Comparison of ENCODE assay signal across 8 mouse cellular contexts in the genomic region with DNA sequence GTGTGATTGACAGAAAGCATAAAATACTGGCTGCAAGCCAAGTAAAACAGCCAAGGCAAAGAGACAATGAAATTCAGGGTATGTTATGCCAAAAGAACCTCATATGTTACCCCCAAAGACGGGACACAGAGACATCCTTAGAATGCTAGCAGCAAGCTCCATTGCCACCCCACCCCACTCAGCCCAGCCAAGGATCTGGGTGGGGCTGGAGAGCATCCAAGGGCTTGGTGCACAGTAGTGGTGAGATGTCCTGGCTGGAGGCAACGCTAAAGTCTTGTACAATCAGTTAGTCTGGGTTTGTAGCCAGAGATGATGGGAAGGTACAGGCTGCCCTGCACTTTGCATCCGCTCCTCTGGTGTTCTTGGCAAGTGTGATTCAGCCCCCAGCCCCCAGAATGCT. TPM values are rescaled to one million over a fixed set of nuclear protein-coding genes. Genes with fewer than 3 reads are reported as not detected.
DNase-seq lines count a peak whose midpoint lies in the region; ATAC-seq and TF ChIP-seq lines count a peak whose summit lies in the region.

No protein-coding gene starts in this region.

- peak; percentile 18; the same call in 1 of the 2 replicates for ATAC-seq in heart, postnatal 0 days (ENCODE audit: insufficient read depth, low read depth)
- no peak for ATAC-seq in limb, embryonic 12.5 days (ENCODE audit: insufficient number of reproducible peaks, insufficient read depth, low FRiP score, low TSS enrichment, low read depth)
- no peak for ATAC-seq in midbrain, embryonic 14.5 days (ENCODE audit: low FRiP score, low TSS enrichment)
- ATAC-seq in inflammation-experienced regulatory T-cells, adult 6 months = no peak

- no peak for TF ChIP-seq CTCF in heart, postnatal 0 days (IDR thresholded peaks at IDR 0.05; ENCODE audit: low read depth)

- DNase-seq in 3134 (ENCODE audit: extremely low read depth, insufficient read length, low spot score) = peak; percentile 42
- peak; percentile 62 for DNase-seq in adrenal gland, postnatal 10 days
- peak; percentile 27 for DNase-seq in fibroblast of lung, adult 2 months (ENCODE audit: low read depth)
- no peak for DNase-seq in heart, postnatal 0 days (ENCODE audit: low spot score)
- DNase-seq in midbrain, embryonic 14.5 days = peak; percentile 31
- no peak for DNase-seq in thymus, postnatal 4 days

- no peak for TF ChIP-seq EP300 in heart, postnatal 0 days (IDR thresholded peaks at IDR 0.05; ENCODE audit: low read depth)

- H3K27ac ChIP-seq in heart, postnatal 0 days (ENCODE audit: low read depth) = 0 out of 2 replicates have a peak overlapping the region, but pooled peaks have one; percentile 14
- H3K27ac ChIP-seq in limb, embryonic 12.5 days = peak overlapping the region; percentile 62; the same call in 1 of the 2 replicates
- H3K27ac ChIP-seq in midbrain, embryonic 14.5 days (replicated peaks; ENCODE audit: low read depth, low read length) = 0 out of 2 replicates have a peak overlapping the region, but pooled peaks have one; percentile 22

- peaks cover 8% of the 10 kb centered on the region for H3K4me1 ChIP-seq in heart, postnatal 0 days (ENCODE audit: control insufficient read depth, insufficient read depth)
- H3K4me1 ChIP-seq in limb, embryonic 12.5 days (replicated peaks) = peaks cover 10% of the 10 kb centered on the region
- peaks cover 10% of the 10 kb centered on the region; the same call in 1 of the 2 replicates for H3K4me1 ChIP-seq in midbrain, embryonic 14.5 days (ENCODE audit: control insufficient read depth, insufficient read depth, low read length)

- H3K4me2 ChIP-seq in heart, postnatal 0 days (ENCODE audit: low read depth, low read length) = peak overlapping the region; percentile 68
- H3K4me2 ChIP-seq in limb, embryonic 12.5 days = peak overlapping the region; percentile 72
- peak overlapping the region; percentile 45; the same call in 1 of the 2 replicates for H3K4me2 ChIP-seq in midbrain, embryonic 14.5 days (ENCODE audit: low read length)

- WGBS in heart, postnatal 0 days = 50% methylated on average over 3 of the region's 3 CpGs
- 72% methylated on average over 3 of the region's 3 CpGs for WGBS in limb, embryonic 12.5 days
- 73% methylated on average over 3 of the region's 3 CpGs for WGBS in midbrain, embryonic 14.5 days

- no peak overlapping the region for H3K9ac ChIP-seq in heart, postnatal 0 days (replicated peaks; ENCODE audit: low read depth, low read length)
- peak overlapping the region; percentile 63 for H3K9ac ChIP-seq in limb, embryonic 12.5 days (replicated peaks)
- H3K9ac ChIP-seq in midbrain, embryonic 14.5 days (replicated peaks; ENCODE audit: low read length) = peak overlapping the region; percentile 4; the same call in 1 of the 2 replicates

- no peaks in the 10 kb centered on the region for H3K27me3 ChIP-seq in heart, postnatal 0 days (ENCODE audit: control insufficient read depth, insufficient read depth, low read length)
- H3K27me3 ChIP-seq in limb, embryonic 12.5 days = no peaks in the 10 kb centered on the region
- H3K27me3 ChIP-seq in midbrain, embryonic 14.5 days (ENCODE audit: control insufficient read depth, insufficient read depth, low read length) = no peaks in the 10 kb centered on the region

- H3K9me3 ChIP-seq in heart, postnatal 0 days (replicated peaks; ENCODE audit: control insufficient read depth, low read length) = no peaks in the 10 kb centered on the region
- no peaks in the 10 kb centered on the region for H3K9me3 ChIP-seq in limb, embryonic 12.5 days
- H3K9me3 ChIP-seq in midbrain, embryonic 14.5 days (ENCODE audit: control insufficient read depth, low read length) = no peaks in the 10 kb centered on the region

- H3K36me3 ChIP-seq in heart, postnatal 0 days (replicated peaks; ENCODE audit: control insufficient read depth, insufficient read depth, low read length) = no peaks in the 10 kb centered on the region
- H3K36me3 ChIP-seq in limb, embryonic 12.5 days = no peaks in the 10 kb centered on the region
- peaks cover 44% of the 10 kb centered on the region for H3K36me3 ChIP-seq in midbrain, embryonic 14.5 days (ENCODE audit: control insufficient read depth, insufficient read depth, low read length)

- H3K4me3 ChIP-seq in heart, postnatal 0 days (ENCODE audit: low read depth, low read length) = peak overlapping the region; percentile 46
- H3K4me3 ChIP-seq in limb, embryonic 12.5 days (replicated peaks) = peak overlapping the region; percentile 45
- H3K4me3 ChIP-seq in midbrain, embryonic 14.5 days (replicated peaks; ENCODE audit: low read depth, low read length) = no peak overlapping the region

RNA-seq across cellular contexts. Expression of a gene that starts 21.6 kb away (rescaled TPM):
- 10 to 100 TPM; 21.9 to 26.8 TPM for total RNA-seq in adrenal gland, postnatal 10 days (2021)
- total RNA-seq in heart, postnatal 0 days (2014; rRNA removed; ENCODE audit: low replicate concordance) = 33.5 and 35.6 TPM in 2 replicates
- polyA plus RNA-seq in heart, postnatal 0 days (2015; fragmentation: Nextera tagmentation; extraction: Ambion mirVana) = 29.4 and 30.2 TPM in 2 replicates
- 55.1 and 58.0 TPM in 2 replicates for polyA plus RNA-seq in limb, embryonic 12.5 days (2016; fragmentation: Nextera tagmentation; extraction: Ambion mirVana)
- polyA plus RNA-seq in midbrain, embryonic 14.5 days (2014; fragmentation: Nextera tagmentation; extraction: Ambion mirVana) = 49.0 and 55.4 TPM in 2 replicates
- 10 to 100 TPM; 24.6 to 35.8 (median 30.2) TPM for polyA plus RNA-seq in inflammation-experienced regulatory T-cells, adult 6 months (2017; shearing (Covaris generic))

RNA-seq across cellular contexts. Expression of a gene that starts 49.8 kb away (rescaled TPM):
- total RNA-seq in adrenal gland, postnatal 10 days (2021) = 10 to 100 TPM; 13.9 to 18.0 TPM
- 3.0 TPM in 1 of 2 replicates, not detected in the other for total RNA-seq in heart, postnatal 0 days (2014; rRNA removed; ENCODE audit: low replicate concordance)
- 3.9 and 4.2 TPM in 2 replicates for polyA plus RNA-seq in heart, postnatal 0 days (2015; fragmentation: Nextera tagmentation; extraction: Ambion mirVana)
- polyA plus RNA-seq in limb, embryonic 12.5 days (2016; fragmentation: Nextera tagmentation; extraction: Ambion mirVana) = 1.1 TPM in 1 of 2 replicates, not detected in the other
- 0.16 and 3.5 TPM in 2 replicates for polyA plus RNA-seq in midbrain, embryonic 14.5 days (2014; fragmentation: Nextera tagmentation; extraction: Ambion mirVana)
- 1 to 10 TPM; 1.2 to 2.2 (median 1.5) TPM for polyA plus RNA-seq in inflammation-experienced regulatory T-cells, adult 6 months (2017; shearing (Covaris generic))

RNA-seq across cellular contexts. Expression of a gene that starts 49.9 kb away (rescaled TPM):
- 1,000 to 10,000 TPM; 3,036 to 6,940 TPM for total RNA-seq in adrenal gland, postnatal 10 days (2021)
- total RNA-seq in heart, postnatal 0 days (2014; rRNA removed; ENCODE audit: low replicate concordance) = 38.5 and 110 TPM in 2 replicates
- polyA plus RNA-seq in heart, postnatal 0 days (2015; fragmentation: Nextera tagmentation; extraction: Ambion mirVana) = 27.9 and 39.0 TPM in 2 replicates
- 7.9 and 13.0 TPM in 2 replicates for polyA plus RNA-seq in limb, embryonic 12.5 days (2016; fragmentation: Nextera tagmentation; extraction: Ambion mirVana)
- polyA plus RNA-seq in midbrain, embryonic 14.5 days (2014; fragmentation: Nextera tagmentation; extraction: Ambion mirVana) = 16.7 and 30.6 TPM in 2 replicates
- polyA plus RNA-seq in inflammation-experienced regulatory T-cells, adult 6 months (2017; shearing (Covaris generic)) = 1 to 10 TPM in 1 of 3 experiments, under 1 TPM in 2; 0.37 to 3.0 (median 0.43) TPM

Comparison
In these comparisons a context has a peak if more than half of its experiments do, and no peak if none do; other contexts are left out.
1. DNase-seq: peak in 3134 (single experiment), adrenal gland, postnatal 10 days (single experiment), fibroblast of lung, adult 2 months (single experiment) and midbrain, embryonic 14.5 days (single experiment); none in heart, postnatal 0 days (single experiment) and thymus, postnatal 4 days (single experiment).
2. Peak in every context shown above with its lines, with median percentiles within 50 percentile points of each other: H3K27ac ChIP-seq and H3K4me2 ChIP-seq.